In the genomic region with DNA sequence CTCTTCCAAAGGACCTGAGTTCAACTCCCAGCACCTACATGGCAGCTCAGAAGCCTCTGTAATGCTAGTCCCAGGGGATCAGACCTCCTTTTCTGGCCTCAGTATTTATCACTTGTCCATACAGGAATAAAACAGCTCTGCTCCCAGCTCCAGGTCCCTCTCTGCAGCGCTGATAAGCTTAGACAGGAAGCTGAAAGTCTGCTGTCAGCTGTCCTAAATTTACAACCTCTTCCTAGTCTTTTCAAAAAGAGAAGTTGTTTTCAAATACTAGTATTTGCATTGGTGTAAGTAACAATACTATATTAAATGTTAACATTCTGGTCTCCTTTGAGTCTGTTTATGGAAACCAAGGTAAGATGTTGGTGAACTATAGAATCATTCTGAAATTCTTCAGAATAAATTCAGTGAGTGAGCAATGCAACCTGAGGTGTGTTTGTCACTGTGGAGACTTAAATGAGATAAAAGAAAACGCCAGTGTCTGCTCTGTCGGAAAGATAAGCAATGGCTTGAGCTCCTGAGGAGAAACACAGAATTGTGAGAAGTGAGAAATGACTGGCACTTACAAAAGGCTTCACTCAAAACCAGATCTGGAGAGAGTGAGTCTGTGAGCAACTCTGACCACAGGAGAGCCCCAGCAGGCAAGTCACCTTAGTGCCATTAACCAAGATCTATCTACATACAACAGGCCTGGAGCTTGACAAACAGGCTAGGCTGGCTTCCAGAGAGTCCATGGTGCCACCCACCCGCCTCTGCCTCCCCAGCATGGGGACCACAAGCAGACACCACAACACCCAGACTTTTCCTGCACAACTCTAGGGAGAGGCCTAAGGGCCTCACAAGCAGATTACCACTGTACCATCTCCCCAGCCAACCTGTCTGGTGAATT, we compare ENCODE assay signal across 20 mouse cellular contexts. TPM values are rescaled to one million over a fixed set of nuclear protein-coding genes. Genes with fewer than 3 reads are reported as not detected.
DNase-seq lines count a peak whose midpoint lies in the region; ATAC-seq and TF ChIP-seq lines count a peak whose summit lies in the region.
"Had no signal": no experiment of that assay in that cellular context is flagged by ENCODE, and none has a peak within 500 bp of the region (broad histone marks: within the 10 kb centered on the region; RNA-seq: fewer than 3 reads in every experiment).

No protein-coding gene starts in this region.

- no peak overlapping the region for H3K4me2 ChIP-seq in lung, embryonic 14.5 days
- peak overlapping the region; percentile 38 for H3K4me2 ChIP-seq in liver, embryonic 12.5 days
- no peak overlapping the region for H3K4me2 ChIP-seq in stomach, embryonic 16.5 days (ENCODE audit: low read depth, low read length)
- H3K4me2 ChIP-seq in forebrain, embryonic 12.5 days, result no peak overlapping the region
- H3K4me2 ChIP-seq: embryonic facial prominence, embryonic 12.5 days; heart, embryonic 13.5 days had no signal

- no peak overlapping the region for H3K4me3 ChIP-seq in lung, embryonic 14.5 days (ENCODE audit: low read depth, low read length)
- no peak overlapping the region for H3K4me3 ChIP-seq in bone marrow macrophage, adult 2 months (ENCODE audit: insufficient read depth, low read length)
- H3K4me3 ChIP-seq in liver, embryonic 12.5 days, result no peak overlapping the region
- H3K4me3 ChIP-seq in stomach, embryonic 16.5 days (replicated peaks; ENCODE audit: low read length), result no peak overlapping the region
- H3K4me3 ChIP-seq in forebrain, embryonic 12.5 days (replicated peaks), result no peak overlapping the region
- H3K4me3 ChIP-seq: embryonic facial prominence, embryonic 12.5 days; forebrain, embryonic 10.5 days; heart, embryonic 13.5 days; left cerebral cortex, adult 2 months; limb, embryonic 10.5 days had no signal

- no peak overlapping the region for H3K9ac ChIP-seq in lung, embryonic 14.5 days
- H3K9ac ChIP-seq in liver, embryonic 12.5 days, result peak overlapping the region; percentile 31; the same call in 1 of the 2 replicates
- no peak overlapping the region for H3K9ac ChIP-seq in stomach, embryonic 16.5 days (ENCODE audit: low read length)
- no peak overlapping the region for H3K9ac ChIP-seq in forebrain, embryonic 12.5 days
- H3K9ac ChIP-seq: embryonic facial prominence, embryonic 12.5 days; heart, embryonic 13.5 days had no signal

- H3K36me3 ChIP-seq in lung, embryonic 14.5 days (ENCODE audit: insufficient read depth), result peaks cover 93% of the 10 kb centered on the region
- H3K36me3 ChIP-seq in liver, embryonic 12.5 days, result peaks cover 95% of the 10 kb centered on the region
- H3K36me3 ChIP-seq in stomach, embryonic 16.5 days (ENCODE audit: control insufficient read depth, insufficient read depth, low read length), result peaks cover 39% of the 10 kb centered on the region
- H3K36me3 ChIP-seq in forebrain, embryonic 12.5 days (replicated peaks), result peaks cover 87% of the 10 kb centered on the region

- no peak for DNase-seq in lung, embryonic 14.5 days
- DNase-seq in lung, postnatal 4 days, result no peak
- no peak for DNase-seq in Muller cell, postnatal 12 days (ENCODE audit: inconsistent ontology term)
- DNase-seq: B cell, adult 2 months; cerebellum, postnatal 14 days; heart, postnatal 36 days; lung, adult 2 months; right cerebral cortex, adult 18-20 months; thymus, adult 2 months had no signal

- H3K4me1 ChIP-seq in lung, embryonic 14.5 days (ENCODE audit: insufficient read depth), result no peaks in the 10 kb centered on the region
- H3K4me1 ChIP-seq in bone marrow macrophage, adult 2 months (ENCODE audit: control insufficient read depth, insufficient read depth, low read length), result peaks cover 7% of the 10 kb centered on the region
- peaks cover 30% of the 10 kb centered on the region for H3K4me1 ChIP-seq in liver, embryonic 12.5 days
- no peaks in the 10 kb centered on the region for H3K4me1 ChIP-seq in stomach, embryonic 16.5 days (ENCODE audit: control insufficient read depth, insufficient read depth, low read length)
- no peaks in the 10 kb centered on the region for H3K4me1 ChIP-seq in forebrain, embryonic 12.5 days
- H3K4me1 ChIP-seq: embryonic facial prominence, embryonic 12.5 days; forebrain, embryonic 10.5 days; limb, embryonic 10.5 days had no signal

- TF ChIP-seq CTCF in lung, embryonic 14.5 days (IDR thresholded peaks at IDR 0.05; ENCODE audit: low read depth), result no peak
- no peak for TF ChIP-seq CTCF in bone marrow macrophage, adult 2 months (IDR thresholded peaks at IDR 0.05; ENCODE audit: low read depth, low read length)

- ATAC-seq in lung, embryonic 14.5 days (ENCODE audit: insufficient read depth), result no peak
- ATAC-seq in liver, embryonic 12.5 days, result peak; percentile 69; the same call in 1 of the 2 replicates
- ATAC-seq in stomach, embryonic 16.5 days (ENCODE audit: insufficient read depth, low FRiP score), result no peak
- no peak for ATAC-seq in forebrain, embryonic 12.5 days (ENCODE audit: low FRiP score)
- ATAC-seq: hindbrain, embryonic 16.5 days; intestine, postnatal 0 days had no signal

- WGBS in lung, embryonic 14.5 days, result 73% methylated on average over 4 of the region's 4 CpGs
- 19% methylated on average over 4 of the region's 4 CpGs for WGBS in liver, embryonic 12.5 days (ENCODE audit: insufficient replicate concordance)
- WGBS in stomach, embryonic 16.5 days, result 69% methylated on average over 4 of the region's 4 CpGs
- 91% methylated on average over 4 of the region's 4 CpGs for WGBS in forebrain, embryonic 12.5 days

- H3K27ac ChIP-seq in lung, embryonic 14.5 days (ENCODE audit: low read depth), result 0 out of 2 replicates have a peak overlapping the region, but pooled peaks have one; percentile 8
- 0 out of 2 replicates have a peak overlapping the region, but pooled peaks have one; percentile 12 for H3K27ac ChIP-seq in bone marrow macrophage, adult 2 months (ENCODE audit: insufficient read depth, low read depth, low read length)
- peak overlapping the region; percentile 82 for H3K27ac ChIP-seq in liver, embryonic 12.5 days
- H3K27ac ChIP-seq in stomach, embryonic 16.5 days (ENCODE audit: low read length), result peak overlapping the region; percentile 46; the same call in 1 of the 2 replicates
- H3K27ac ChIP-seq in forebrain, embryonic 12.5 days, result no peak overlapping the region
- H3K27ac ChIP-seq: embryonic facial prominence, embryonic 12.5 days; forebrain, embryonic 10.5 days; heart, embryonic 13.5 days; left cerebral cortex, adult 2 months; limb, embryonic 10.5 days had no signal

- H3K9me3 ChIP-seq in lung, embryonic 14.5 days (ENCODE audit: low read depth, low read length), result no peaks in the 10 kb centered on the region
- no peaks in the 10 kb centered on the region for H3K9me3 ChIP-seq in liver, embryonic 12.5 days (replicated peaks)
- H3K9me3 ChIP-seq in stomach, embryonic 16.5 days (replicated peaks; ENCODE audit: control insufficient read depth, low read length), result no peaks in the 10 kb centered on the region
- H3K9me3 ChIP-seq in forebrain, embryonic 12.5 days, result no peaks in the 10 kb centered on the region
- H3K9me3 ChIP-seq: embryonic facial prominence, embryonic 12.5 days; forebrain, embryonic 10.5 days; heart, embryonic 13.5 days; limb, embryonic 10.5 days had no signal

- no peaks in the 10 kb centered on the region for H3K27me3 ChIP-seq in lung, embryonic 14.5 days (ENCODE audit: insufficient read depth, low read length)
- H3K27me3 ChIP-seq in liver, embryonic 12.5 days (replicated peaks), result no peaks in the 10 kb centered on the region
- no peaks in the 10 kb centered on the region for H3K27me3 ChIP-seq in stomach, embryonic 16.5 days (ENCODE audit: control insufficient read depth, insufficient read depth, low read length)
- no peaks in the 10 kb centered on the region for H3K27me3 ChIP-seq in forebrain, embryonic 12.5 days
- H3K27me3 ChIP-seq: embryonic facial prominence, embryonic 12.5 days; heart, embryonic 13.5 days had no signal

- no peak for TF ChIP-seq POLR2A in bone marrow macrophage, adult 2 months (IDR thresholded peaks at IDR 0.05; ENCODE audit: borderline replicate concordance, low read depth, low read length)

RNA-seq across cellular contexts. Expression of a gene that starts 41.8 kb away (rescaled TPM):
- 29.4 and 31.0 TPM in 2 replicates for polyA plus RNA-seq in lung, embryonic 14.5 days (2014; fragmentation: Nextera tagmentation; extraction: Ambion mirVana)
- 4.2 and 5.3 TPM in 2 replicates for polyA plus RNA-seq in bone marrow macrophage, adult 2 months (2012; ENCODE audit: insufficient read depth, insufficient read length, missing spikeins)
- polyA plus RNA-seq in liver, embryonic 12.5 days (2016; fragmentation: Nextera tagmentation; extraction: Ambion mirVana), result 26.9 and 27.1 TPM in 2 replicates
- 21.2 and 23.3 TPM in 2 replicates for polyA plus RNA-seq in stomach, embryonic 16.5 days (2015; fragmentation: Nextera tagmentation; extraction: Ambion mirVana)
- polyA plus RNA-seq in forebrain, embryonic 12.5 days (2016; fragmentation: Nextera tagmentation; extraction: Ambion mirVana), result 21.5 and 24.4 TPM in 2 replicates
